Mouse (Mus musculus): ENCODE measurements around the gene Safb.

DNA sequence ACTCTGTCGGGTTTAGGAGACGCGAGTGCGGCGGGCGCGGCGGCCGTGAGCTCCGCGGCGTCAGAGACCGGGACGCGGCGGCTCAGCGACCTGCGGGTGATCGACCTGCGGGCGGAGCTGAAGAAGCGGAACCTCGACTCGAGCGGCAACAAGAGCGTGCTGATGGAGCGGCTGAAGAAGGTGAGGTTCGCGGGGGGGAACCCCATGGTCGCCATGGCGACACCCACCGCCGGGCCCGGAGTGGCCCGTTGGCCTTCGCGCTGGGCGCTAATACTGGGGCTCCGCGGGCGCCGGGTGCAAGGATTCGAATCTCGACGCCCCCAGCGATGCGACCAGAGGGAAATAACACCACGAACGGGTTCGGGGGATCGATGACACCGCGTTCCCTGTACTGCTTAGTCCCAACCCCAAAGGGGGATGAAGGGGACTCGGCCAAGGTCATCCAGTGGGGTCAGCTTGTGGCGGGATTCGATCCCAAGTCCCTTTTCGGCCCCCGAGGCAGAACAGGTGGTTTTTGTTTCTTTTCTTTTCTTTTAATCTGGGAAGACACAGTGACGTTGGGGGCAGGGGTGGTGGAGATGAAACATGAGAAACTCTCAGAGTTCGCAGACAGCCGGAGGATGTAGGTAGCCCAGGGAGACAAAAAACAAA is 671 bp downstream of the Safb start:
- TF ChIP-seq POLR2A (IDR thresholded peaks at IDR 0.05; ENCODE audit: extremely low read depth, insufficient read depth, low read length): no peak
- no peak for TF ChIP-seq CTCF (IDR thresholded peaks at IDR 0.05; ENCODE audit: low read depth, low read length)

Data from liver, adult 2 months (tissue).